Mouse (Mus musculus): Measurements from ENCODE around the gene Olfr434.

DNA sequence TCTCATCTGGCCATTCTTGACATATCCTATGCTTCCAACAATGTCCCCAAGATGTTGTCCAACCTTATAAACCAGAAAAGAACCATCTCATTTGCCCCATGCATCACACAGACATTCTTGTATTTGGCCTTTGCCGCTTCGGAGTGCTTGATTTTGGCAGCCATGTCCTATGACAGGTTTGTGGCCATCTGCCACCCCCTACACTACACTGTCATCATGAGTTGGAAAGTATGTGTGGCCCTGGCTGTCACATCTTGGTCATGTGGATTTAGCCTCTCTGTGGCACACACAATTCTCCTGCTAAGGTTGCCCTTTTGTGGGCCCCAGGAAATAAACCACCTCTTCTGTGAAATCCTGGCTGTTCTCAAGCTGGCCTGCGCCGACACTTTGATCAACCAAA lies 45.6 kb upstream of the Olfr434 start:
- TF ChIP-seq GATA1 (IDR thresholded peaks at IDR 0.05; ENCODE audit: borderline replicate concordance, low read length) (no peak), FLI1 (IDR thresholded peaks at IDR 0.05; ENCODE audit: low read length) (no peak)
